In the genomic region with DNA sequence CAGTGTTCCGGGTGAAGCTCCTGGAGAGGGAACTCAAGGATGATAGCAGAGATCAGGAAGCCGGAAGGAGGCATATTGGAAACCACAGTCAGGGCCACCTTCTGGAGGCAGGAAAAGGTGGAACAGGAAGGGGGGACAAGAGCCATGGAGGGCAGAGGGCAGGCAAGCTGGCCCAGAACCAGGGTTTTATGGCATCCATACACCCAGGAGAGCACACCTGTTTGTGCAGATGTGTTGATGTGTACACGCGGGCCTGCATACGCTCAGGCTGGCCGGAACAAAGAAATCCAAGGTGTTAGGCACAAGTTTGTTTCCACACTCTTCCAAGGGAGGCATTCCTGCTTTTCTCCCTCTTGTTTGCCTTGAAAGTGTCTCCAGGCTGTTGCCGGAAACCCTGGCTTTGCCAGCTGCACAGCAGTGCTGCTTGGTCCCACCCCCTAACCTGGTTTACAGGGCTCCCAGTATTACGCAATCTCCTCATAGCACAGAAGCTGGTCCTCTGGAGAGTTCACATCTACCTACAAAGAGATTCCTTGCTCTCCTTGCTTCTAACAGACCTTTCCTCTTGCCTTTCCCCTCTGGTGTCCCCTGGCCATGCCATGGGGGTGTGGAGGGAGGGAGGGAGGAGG, we compare ENCODE assay signal across 19 mouse cellular contexts. TPM values are rescaled to one million over a fixed set of nuclear protein-coding genes. Genes with fewer than 3 reads are reported as not detected.
DNase-seq lines count a peak whose midpoint lies in the region; ATAC-seq and TF ChIP-seq lines count a peak whose summit lies in the region.
"Had no signal": no experiment of that assay in that cellular context is flagged by ENCODE, and none has a peak within 500 bp of the region (broad histone marks: within the 10 kb centered on the region; RNA-seq: fewer than 3 reads in every experiment).

No protein-coding gene starts in this region.

- no peak overlapping the region for H3K4me2 ChIP-seq in lung, embryonic 15.5 days
- H3K4me2 ChIP-seq in liver, embryonic 12.5 days: no peak overlapping the region
- H3K4me2 ChIP-seq: embryonic facial prominence, embryonic 15.5 days; forebrain, embryonic 13.5 days; hindbrain, embryonic 13.5 days; midbrain, embryonic 12.5 days had no signal

- no peak overlapping the region for H3K27ac ChIP-seq in lung, embryonic 15.5 days
- 0 out of 2 replicates have a peak overlapping the region, but pooled peaks have one; percentile 24 for H3K27ac ChIP-seq in small intestine, adult 2 months (ENCODE audit: insufficient read depth, low read depth, low read length)
- no peak overlapping the region for H3K27ac ChIP-seq in liver, embryonic 12.5 days
- H3K27ac ChIP-seq: embryonic facial prominence, embryonic 15.5 days; forebrain, embryonic 13.5 days; hindbrain, embryonic 13.5 days; liver, embryonic 14.5 days; midbrain, embryonic 12.5 days; stomach, postnatal 0 days had no signal

- no peaks in the 10 kb centered on the region for H3K27me3 ChIP-seq in lung, embryonic 15.5 days
- no peaks in the 10 kb centered on the region for H3K27me3 ChIP-seq in small intestine, adult 2 months (ENCODE audit: control insufficient read depth, insufficient read depth, low read length)
- no peaks in the 10 kb centered on the region for H3K27me3 ChIP-seq in liver, embryonic 12.5 days (replicated peaks)
- H3K27me3 ChIP-seq: embryonic facial prominence, embryonic 15.5 days; forebrain, embryonic 13.5 days; hindbrain, embryonic 13.5 days; midbrain, embryonic 12.5 days had no signal

- 62% methylated on average over 8 of the region's 8 CpGs for WGBS in lung, embryonic 15.5 days
- 27% methylated on average over 8 of the region's 8 CpGs for WGBS in small intestine, adult 2 months
- WGBS in liver, embryonic 12.5 days (ENCODE audit: insufficient replicate concordance): 72% methylated on average over 8 of the region's 8 CpGs

- peak; percentile 74 for ATAC-seq in frontal cortex, adult (ENCODE audit: low TSS enrichment)
- ATAC-seq in lung, embryonic 15.5 days (ENCODE audit: borderline replicate concordance, extremely low read depth, low FRiP score, low TSS enrichment): peak; percentile 20; the same call in 1 of the 2 replicates
- ATAC-seq in liver, embryonic 12.5 days: no peak
- ATAC-seq: forebrain, embryonic 13.5 days; Patski had no signal

- peaks cover 10% of the 10 kb centered on the region for H3K4me1 ChIP-seq in lung, embryonic 15.5 days
- H3K4me1 ChIP-seq in small intestine, adult 2 months (ENCODE audit: control insufficient read depth, insufficient read depth, insufficient read length, low read length): peaks cover 15% of the 10 kb centered on the region
- no peaks in the 10 kb centered on the region for H3K4me1 ChIP-seq in liver, embryonic 12.5 days
- H3K4me1 ChIP-seq: midbrain, embryonic 12.5 days had no signal

- TF ChIP-seq POLR2A in small intestine, adult 2 months (IDR thresholded peaks at IDR 0.05; ENCODE audit: low read depth, low read length): no peak

- no peak overlapping the region for H3K9ac ChIP-seq in lung, embryonic 15.5 days
- H3K9ac ChIP-seq in liver, embryonic 12.5 days: no peak overlapping the region
- H3K9ac ChIP-seq: embryonic facial prominence, embryonic 15.5 days; forebrain, embryonic 13.5 days; hindbrain, embryonic 13.5 days; liver, embryonic 14.5 days; midbrain, embryonic 12.5 days had no signal

- H3K9me3 ChIP-seq in lung, embryonic 15.5 days: no peaks in the 10 kb centered on the region
- no peaks in the 10 kb centered on the region for H3K9me3 ChIP-seq in liver, embryonic 12.5 days (replicated peaks)
- H3K9me3 ChIP-seq: embryonic facial prominence, embryonic 15.5 days; forebrain, embryonic 13.5 days; hindbrain, embryonic 13.5 days; midbrain, embryonic 12.5 days had no signal

- DNase-seq in frontal cortex, postnatal 10 days (ENCODE audit: low spot score in 2 of 2): no peak
- DNase-seq in right cerebral cortex, postnatal 25 days: peak; percentile 56
- no peak for DNase-seq in right cerebral cortex, adult 2 months (ENCODE audit: low spot score in 2 of 2)
- DNase-seq in adrenal gland, adult 8-10 months: no peak
- DNase-seq: cerebellum, postnatal 25 days; kidney, adult 18-20 months; kidney, postnatal 4 days; thymus, postnatal 36 days had no signal

- no peak overlapping the region for H3K4me3 ChIP-seq in lung, embryonic 15.5 days
- H3K4me3 ChIP-seq in small intestine, adult 2 months (ENCODE audit: low read depth, low read length): no peak overlapping the region
- H3K4me3 ChIP-seq in liver, embryonic 12.5 days: no peak overlapping the region
- H3K4me3 ChIP-seq: embryonic facial prominence, embryonic 15.5 days; forebrain, embryonic 13.5 days; hindbrain, embryonic 13.5 days; midbrain, embryonic 12.5 days had no signal

- no peaks in the 10 kb centered on the region for H3K36me3 ChIP-seq in lung, embryonic 15.5 days
- H3K36me3 ChIP-seq in small intestine, adult 2 months (ENCODE audit: control insufficient read depth, insufficient read depth, low read length): no peaks in the 10 kb centered on the region
- H3K36me3 ChIP-seq in liver, embryonic 12.5 days: no peaks in the 10 kb centered on the region
- H3K36me3 ChIP-seq: embryonic facial prominence, embryonic 15.5 days; hindbrain, embryonic 13.5 days; midbrain, embryonic 12.5 days had no signal

- TF ChIP-seq CTCF in small intestine, adult 2 months (IDR thresholded peaks at IDR 0.05; ENCODE audit: extremely low read depth, insufficient read length, insufficient replicate concordance, low read depth, low read length): no peak

RNA-seq across cellular contexts. Expression of gene Adgrd1, which starts 48.9 kb away (rescaled TPM):
- 0.86 and 1.3 TPM in 2 replicates for polyA plus RNA-seq in lung, embryonic 15.5 days (2015; fragmentation: Nextera tagmentation; extraction: Ambion mirVana)
- polyA plus RNA-seq in small intestine, adult 2 months (2012; rRNA removed): 4.0 and 9.0 TPM in 2 replicates
- polyA plus RNA-seq in liver, embryonic 12.5 days (2016; fragmentation: Nextera tagmentation; extraction: Ambion mirVana): 0.02 and 0.05 TPM in 2 replicates
- total RNA-seq in adrenal gland, adult 8-10 months (2022): 1 to 10 TPM; 2.4 to 4.2 (median 3.7) TPM
